Mouse (Mus musculus): Measurements from ENCODE around the gene Pnmt. TPM values are rescaled to one million over a fixed set of nuclear protein-coding genes. Genes with fewer than 3 reads are reported as not detected.

Pnmt gene
- total RNA-seq, 2 experiments from 2014 or later, result 0.28 to 0.77 TPM

DNA sequence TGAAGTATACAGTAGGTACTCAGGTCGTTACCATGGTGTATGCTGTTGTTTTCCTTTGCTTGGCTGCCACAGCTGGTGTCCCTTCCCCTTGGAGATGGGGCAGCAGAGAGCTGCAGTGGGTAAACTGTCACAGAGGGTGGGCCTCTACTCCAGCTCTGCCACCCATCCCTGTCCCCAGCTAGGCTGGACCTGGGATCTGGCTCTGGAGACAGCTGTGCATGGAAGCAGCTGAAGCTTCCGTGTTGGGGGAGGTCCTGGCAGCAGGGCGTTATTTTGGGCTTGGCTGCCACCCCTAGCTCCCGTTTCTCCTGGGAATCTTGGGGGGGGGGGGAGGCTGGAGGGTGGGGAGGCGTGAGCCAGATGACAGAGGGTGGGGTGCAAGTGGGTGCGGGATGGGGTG, 32.0 kb downstream of the Pnmt start:
- no peak for DNase-seq

DNA sequence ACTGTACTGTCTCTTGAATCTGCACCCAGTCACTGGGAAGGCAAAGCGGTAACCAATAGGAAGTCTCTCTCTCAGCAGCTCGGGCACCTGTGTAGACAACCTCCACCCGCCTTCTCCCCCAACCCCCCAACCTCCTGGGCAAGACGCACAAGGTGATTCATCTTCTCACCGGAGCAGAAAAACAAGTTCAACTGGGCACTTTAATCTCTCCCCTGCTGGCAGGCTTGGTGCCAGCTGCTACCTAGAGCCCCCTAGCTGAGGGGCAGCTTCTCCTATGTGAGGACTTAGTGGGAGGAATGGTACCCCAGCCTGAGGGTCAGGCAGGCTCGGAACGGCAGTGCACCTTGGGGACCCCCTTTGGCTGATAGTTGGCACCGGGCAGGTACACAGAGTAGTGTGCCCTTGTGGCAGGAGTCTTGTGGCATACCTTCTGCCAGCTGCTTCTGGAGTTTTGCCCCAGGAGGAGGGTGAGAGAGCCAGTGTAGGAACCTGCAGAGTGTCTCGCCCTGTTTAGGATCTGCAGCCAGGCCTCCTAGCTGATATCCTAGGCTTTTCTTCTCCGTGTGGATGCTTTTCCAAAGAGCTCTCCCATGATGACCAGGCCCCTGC, 32.8 kb downstream of the Pnmt start:
- DNase-seq, result no peak

DNA sequence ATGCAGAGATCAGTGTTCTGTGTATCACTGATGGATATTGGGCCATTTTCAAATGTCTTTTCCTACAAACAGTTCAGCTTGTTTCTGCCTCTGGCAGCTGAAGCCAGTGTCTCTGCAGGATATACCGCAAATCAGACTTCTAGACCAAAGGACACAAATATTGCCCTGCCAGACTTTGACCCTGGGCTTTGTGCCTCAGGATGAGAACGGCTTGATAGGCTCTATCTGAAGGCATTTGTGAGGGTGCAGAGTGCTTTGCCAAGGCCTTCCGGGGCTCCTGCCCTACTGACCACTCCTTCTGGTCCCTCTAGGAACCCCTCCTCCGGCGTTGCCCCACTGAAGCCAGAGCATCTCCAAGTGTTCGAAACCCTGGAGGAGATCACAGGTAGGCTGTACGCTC, 40.3 kb downstream of the Pnmt start:
- DNase-seq, result no peak

DNA sequence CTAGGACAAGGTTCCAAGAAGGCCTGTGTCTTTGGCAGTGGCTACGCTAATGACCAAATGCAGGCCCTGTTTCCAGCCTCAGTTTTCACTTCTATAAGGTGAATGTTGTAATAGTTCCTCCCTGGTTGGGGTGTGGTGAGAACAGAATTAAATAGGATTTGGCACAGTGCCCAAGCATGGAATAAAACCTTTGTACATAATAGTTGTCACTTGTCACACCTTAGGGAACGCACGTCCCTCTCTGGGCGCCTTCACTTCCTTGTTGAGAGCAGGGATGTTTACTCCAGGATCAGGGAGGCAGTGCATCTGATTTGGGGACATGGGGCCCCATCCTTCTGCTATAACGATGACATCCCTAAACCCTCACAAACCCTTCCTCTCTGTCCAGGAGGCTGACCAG, 42.2 kb downstream of the Pnmt start:
- DNase-seq, result no peak

DNA sequence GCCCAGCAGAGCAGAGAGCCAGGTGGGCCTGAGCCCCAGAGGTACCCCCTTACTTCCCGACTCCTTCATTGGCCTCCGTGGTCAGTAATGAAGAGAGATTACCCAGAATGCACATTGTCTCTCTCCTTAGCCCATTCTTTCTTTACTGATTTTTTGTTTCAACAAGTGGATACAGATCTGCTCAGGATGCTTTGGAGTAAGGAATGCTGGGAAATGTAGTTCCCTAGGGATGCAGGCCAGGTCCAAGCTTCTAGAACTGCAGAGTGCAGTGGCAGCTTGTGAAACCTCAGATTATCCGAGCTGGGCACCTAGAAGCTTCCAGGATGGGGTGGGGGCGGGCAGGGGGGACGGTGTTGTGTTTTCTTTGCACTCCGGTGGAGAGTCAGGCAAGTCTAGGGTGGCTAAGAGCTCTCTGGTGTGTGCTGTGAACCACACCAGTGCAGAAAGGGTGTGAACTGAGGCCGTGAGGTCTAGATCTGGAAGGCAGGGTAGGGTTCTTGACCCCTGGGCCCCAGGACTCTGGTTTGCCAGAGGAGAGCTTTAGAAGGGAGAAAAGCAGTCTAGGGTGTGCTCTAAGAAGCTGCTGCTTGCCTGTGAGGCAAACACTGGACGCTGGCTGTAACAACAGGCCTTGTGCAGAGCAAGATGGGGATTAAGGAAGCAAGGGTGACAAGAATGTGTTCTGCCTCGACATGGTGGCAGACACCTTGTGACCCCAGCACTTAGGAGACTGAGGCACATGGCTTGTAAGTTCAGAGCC, 45.7 kb downstream of the Pnmt start:
- no peak for DNase-seq

DNA sequence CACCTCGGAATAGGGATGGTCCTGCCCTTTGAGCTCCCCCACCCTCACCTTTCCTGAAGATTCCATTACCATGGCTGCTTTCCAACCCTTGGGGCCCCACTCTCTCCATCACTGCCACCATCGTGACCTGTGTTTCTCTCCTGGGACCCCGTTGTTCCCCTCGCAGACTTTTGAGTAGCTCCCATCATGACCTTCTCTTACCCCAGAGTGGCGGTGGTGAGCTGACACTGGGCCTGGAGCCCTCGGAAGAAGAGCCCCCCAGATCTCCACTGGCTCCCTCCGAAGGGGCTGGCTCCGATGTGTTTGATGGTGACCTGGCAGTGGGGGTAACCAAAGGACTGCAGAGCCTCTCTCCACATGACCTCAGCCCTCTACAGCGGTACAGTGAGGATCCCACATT, 49.5 kb downstream of the Pnmt start:
- no peak for DNase-seq

DNA sequence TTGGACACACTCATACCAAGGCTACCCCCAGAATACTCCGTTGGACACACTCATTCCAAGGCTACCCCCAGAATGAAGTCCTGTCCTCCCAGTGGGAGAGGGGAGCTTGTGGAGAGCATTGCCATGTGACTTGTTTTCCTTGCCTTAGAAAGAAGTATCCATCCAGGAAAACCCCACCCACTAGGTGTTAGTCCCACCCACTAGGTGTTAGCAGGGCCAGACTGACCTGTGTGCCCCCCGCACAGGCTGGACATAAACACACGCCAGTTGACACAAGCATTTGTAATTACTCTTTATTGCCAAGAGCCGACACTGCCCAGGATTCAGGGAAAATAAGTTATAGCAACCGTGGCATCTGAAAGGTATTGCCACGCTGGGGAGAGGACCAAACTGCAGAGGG, 51.2 kb downstream of the Pnmt start:
- DNase-seq, result no peak

Other genes with a start within 250 kb of the Pnmt start
- gene Fbxl20, start 236.0 kb upstream of the Pnmt start, total RNA-seq (2021), result 10 to 100 TPM; 14.8 to 15.2 TPM
- gene Med1, start 193.2 kb upstream of the Pnmt start, total RNA-seq (2021), result 10 to 100 TPM; 23.7 to 26.2 TPM
- 10 to 100 TPM; 16.6 to 25.1 TPM for gene Cdk12, start 183.4 kb upstream of the Pnmt start, total RNA-seq (2021)
- gene Neurod2, start 56.8 kb upstream of the Pnmt start, total RNA-seq (2021), result not detected
- gene Ppp1r1b, start 38.0 kb upstream of the Pnmt start, total RNA-seq (2021), result under 1 TPM; 0.35 to 0.70 TPM
- 10 to 100 TPM; 11.4 to 12.1 TPM for gene Stard3, start 28.1 kb upstream of the Pnmt start, total RNA-seq (2021)
- 100 to 1,000 TPM; 585 to 712 TPM for gene Tcap, start 2.6 kb upstream of the Pnmt start, total RNA-seq (2021)
- 1 to 10 TPM; 3.2 to 3.5 TPM for gene Pgap3, start 14.0 kb downstream of the Pnmt start, total RNA-seq (2021)
- gene Erbb2, start 26.0 kb downstream of the Pnmt start, total RNA-seq (2021), result 1 to 10 TPM; 7.2 to 8.7 TPM
- gene Mien1, start 52.5 kb downstream of the Pnmt start, total RNA-seq (2021), result 10 to 100 TPM; 28.0 to 31.6 TPM
- gene Grb7, start 59.9 kb downstream of the Pnmt start, total RNA-seq (2021), result under 1 TPM; 0.09 to 0.18 TPM
- under 1 TPM; 0.09 to 0.93 TPM for gene Ikzf3, start 159.6 kb downstream of the Pnmt start, total RNA-seq (2021)
- not detected for gene Zpbp2, start 164.6 kb downstream of the Pnmt start, total RNA-seq (2021)
- 10 to 100 TPM; 20.4 to 23.1 TPM for gene Ormdl3, start 200.9 kb downstream of the Pnmt start, total RNA-seq (2021)
- gene Lrrc3c, start 211.8 kb downstream of the Pnmt start, total RNA-seq (2021), result not detected
- gene Gm12355, start 239.2 kb downstream of the Pnmt start, total RNA-seq (2021), result 10 to 100 TPM in 1 of 2 experiments, 1 to 10 TPM in 1; 8.2 to 10.3 TPM
- gene Gsdma3, start 239.9 kb downstream of the Pnmt start, total RNA-seq (2021), result under 1 TPM; 0.45 to 0.47 TPM